Mouse (Mus musculus): ENCODE results near the gene Slc6a13. TPM values are rescaled to one million over a fixed set of nuclear protein-coding genes. Genes with fewer than 3 reads are reported as not detected.
"Not testable (repeated sequence)": the region's sequence is repeated elsewhere in the genome, so short reads cannot be mapped to it uniquely, and the experiment has no call there.

The Slc6a13 gene
- total RNA-seq, 4 experiments from 2014 or later: 0.63 to 9.7 (median 3.0) TPM

GRCm38 (mm10) chr6:121328417-121328884 is 28.4 kb downstream of the Slc6a13 start:
- DNase-seq: no peak

- no peak for DNase-seq
Measured at GRCm38 (mm10) chr6:121329848-121330508, 30.0 kb downstream of the Slc6a13 start.

- DNase-seq: no peak
Measured at GRCm38 (mm10) chr6:121335841-121336240, 35.8 kb downstream of the Slc6a13 start.

GRCm38 (mm10) chr6:121336558-121336957 is 36.5 kb downstream of the Slc6a13 start:
- no peak for DNase-seq

- no peak for DNase-seq
Measured at GRCm38 (mm10) chr6:121337229-121337628, 37.2 kb downstream of the Slc6a13 start.

- peak; percentile 73 for DNase-seq
Measured at GRCm38 (mm10) chr6:121337770-121338518, 37.9 kb downstream of the Slc6a13 start.

- no peak for DNase-seq
Measured at GRCm38 (mm10) chr6:121338519-121338896, 38.5 kb downstream of the Slc6a13 start.

GRCm38 (mm10) chr6:121341650-121342049 is 41.6 kb downstream of the Slc6a13 start:
- DNase-seq: no peak

- no peak for DNase-seq
Measured at GRCm38 (mm10) chr6:121343026-121343770, 43.2 kb downstream of the Slc6a13 start, which contains the start of gene Slc6a12. Gene Slc6a12 (plus strand): TSS chr6:121343076.

GRCm38 (mm10) chr6:121343771-121344123 is 43.7 kb downstream of the Slc6a13 start:
- DNase-seq: no peak

- no peak for DNase-seq
Measured at GRCm38 (mm10) chr6:121344329-121344728, 44.3 kb downstream of the Slc6a13 start.

- DNase-seq: no peak
Measured at GRCm38 (mm10) chr6:121346428-121346827, 46.4 kb downstream of the Slc6a13 start.

- peak; percentile 32 for DNase-seq
Measured at GRCm38 (mm10) chr6:121352276-121352675, 52.2 kb downstream of the Slc6a13 start.

- no peak for DNase-seq
Measured at GRCm38 (mm10) chr6:121356041-121356440, 56.0 kb downstream of the Slc6a13 start.

- DNase-seq: no peak
Measured at GRCm38 (mm10) chr6:121357232-121357631, 57.2 kb downstream of the Slc6a13 start.

- DNase-seq: no peak
Measured at GRCm38 (mm10) chr6:121363061-121363460, 63.0 kb downstream of the Slc6a13 start.

GRCm38 (mm10) chr6:121363956-121364355 is 63.9 kb downstream of the Slc6a13 start:
- DNase-seq: no peak

GRCm38 (mm10) chr6:121366537-121366936 is 66.5 kb downstream of the Slc6a13 start:
- DNase-seq: not testable (repeated sequence)

GRCm38 (mm10) chr6:121367099-121367498 is 67.1 kb downstream of the Slc6a13 start:
- DNase-seq: no peak

GRCm38 (mm10) chr6:121371197-121371980 is 71.4 kb downstream of the Slc6a13 start:
- no peak for DNase-seq

GRCm38 (mm10) chr6:121376159-121376558 is 76.1 kb downstream of the Slc6a13 start:
- no peak for DNase-seq

- no peak for DNase-seq
Measured at GRCm38 (mm10) chr6:121378256-121378655, 78.2 kb downstream of the Slc6a13 start.

Data from adrenal gland, adult 8-10 months (tissue).